Mouse (Mus musculus) cortical plate, adult 2 months (tissue): ENCODE results near the gene Slc7a6.

Experiments
- CTCF ChIP-seq: fragments of 200-500 bp; IDR thresholded peaks from 2 replicates; pipeline ENCODE4 v1.5.1; 2011; ENCODE audit warnings: mild to moderate bottlenecking, control low read depth, low read length; ENCODE audit not compliant: insufficient read depth; ENCODE audit errors: extremely low read depth
- POLR2A ChIP-seq: fragments of 200-500 bp; IDR thresholded peaks from 2 replicates; pipeline ENCODE4 v1.6.1; 2011; ENCODE audit warnings: mild to moderate bottlenecking, low read length, control low read depth; ENCODE audit not compliant: insufficient read depth; ENCODE audit errors: extremely low read depth

DNA sequence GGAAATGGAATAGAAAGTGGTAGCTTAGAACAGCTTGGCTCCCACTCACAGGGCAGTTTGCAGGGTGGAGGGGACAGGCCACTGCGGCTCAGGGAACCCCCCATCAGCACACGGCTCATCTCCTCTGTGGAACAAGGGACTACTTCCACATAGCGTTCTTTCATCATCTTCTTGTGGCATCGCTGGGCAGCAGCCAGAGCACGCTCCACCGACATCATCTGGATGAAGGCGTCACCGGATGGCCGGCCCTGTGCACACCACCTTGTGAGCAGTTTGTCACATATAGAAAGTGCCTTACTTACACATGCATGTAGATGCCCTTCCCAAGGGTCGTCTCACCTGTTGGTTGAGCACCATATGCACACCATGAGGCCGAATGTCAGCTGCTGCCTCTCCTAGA lies 36.3 kb upstream of the Slc7a6 start:
- TF ChIP-seq POLR2A (no peak), CTCF (no peak)
